Mouse (Mus musculus) erythroblast, embryonic 14.5 days (primary cell): ENCODE data around the gene Il10rb.

Source experiments
- GATA1 ChIP-seq: IDR thresholded peaks from 2 replicates; pipeline ENCODE4 v1.6.1; 2012; ENCODE audit warnings: low read length, inconsistent platforms, mixed read lengths
- TAL1 ChIP-seq: IDR thresholded peaks from 3 replicates; pipeline ENCODE4 v1.6.1; 2012; ENCODE audit warnings: low read length, inconsistent platforms, mixed read lengths

DNA sequence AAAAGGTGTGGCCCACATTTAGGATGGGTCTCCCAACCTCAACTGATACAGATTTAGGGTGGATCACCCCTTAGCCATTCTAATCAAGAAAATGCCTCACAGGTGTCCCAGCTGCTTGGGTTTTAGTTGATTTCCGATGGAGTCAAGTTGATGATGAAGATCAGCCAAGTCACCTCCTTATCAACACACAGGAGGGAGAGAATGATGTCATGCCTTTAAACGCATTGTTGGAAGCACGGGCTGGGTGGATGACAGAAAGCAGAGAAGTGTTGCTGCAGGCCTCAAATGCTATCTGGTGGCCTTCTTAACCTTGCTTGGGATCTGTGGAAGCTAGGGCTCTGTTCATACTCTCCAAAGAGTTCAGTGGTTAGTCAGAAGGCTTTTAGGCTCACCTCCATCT lies 28.2 kb downstream of the Il10rb start:
- TF ChIP-seq GATA1 (no peak), TAL1 (no peak)
